Comparison of ENCODE assay signal across 24 mouse cellular contexts in genomic region chr11:79128233-79128632, GRCm38 (mm10). TPM values are rescaled to one million over a fixed set of nuclear protein-coding genes. Genes with fewer than 3 reads are reported as not detected.
A peak's percentile ranks its signal among the peaks of the same experiment; 100 is the strongest.
DNase-seq lines count a peak whose midpoint lies in the region; TF ChIP-seq lines count a peak whose summit lies in the region.
"Had no signal": no experiment of that assay in that cellular context is flagged by ENCODE, and none has a peak within 500 bp of the region (broad histone marks: within the 10 kb centered on the region; RNA-seq: fewer than 3 reads in every experiment).

No protein-coding gene starts in this region.

- H3K27ac ChIP-seq in ES-E14 (ENCODE audit: insufficient read depth, low read depth, low read length, poor library complexity, severe bottlenecking): peak overlapping the region; percentile 46; the same call in 1 of the 2 replicates
- no peak overlapping the region for H3K27ac ChIP-seq in forebrain, embryonic 10.5 days
- H3K27ac ChIP-seq: embryonic facial prominence, embryonic 12.5 days; embryonic facial prominence, embryonic 15.5 days; forebrain, embryonic 12.5 days; forebrain, embryonic 15.5 days; hindbrain, embryonic 12.5 days; hindbrain, embryonic 15.5 days; intestine, embryonic 15.5 days had no signal

- H3K4me3 ChIP-seq in E14TG2a.4 (replicated peaks; ENCODE audit: low read length) (peak overlapping the region; percentile 35; the same call in 1 of the 2 replicates), ES-E14 (ENCODE audit: insufficient read depth in 1 of 2, low read depth in 1 of 2, low read length in 2 of 2, poor library complexity in 1 of 2, severe bottlenecking in 1 of 2) (no peak overlapping the region)
- H3K4me3 ChIP-seq in forebrain, embryonic 10.5 days: no peak overlapping the region
- H3K4me3 ChIP-seq: embryonic facial prominence, embryonic 12.5 days; embryonic facial prominence, embryonic 15.5 days; forebrain, embryonic 12.5 days; forebrain, embryonic 15.5 days; hindbrain, embryonic 12.5 days; hindbrain, embryonic 15.5 days; intestine, embryonic 15.5 days had no signal

- 89% methylated on average over 7 of the region's 7 CpGs for WGBS in forebrain, embryonic 10.5 days

- H3K36me3 ChIP-seq in E14TG2a.4 (ENCODE audit: insufficient read depth, low read length) (no peaks in the 10 kb centered on the region), ES-E14 (ENCODE audit: control insufficient read depth, insufficient read depth, low read length, poor library complexity, severe bottlenecking) (no peaks in the 10 kb centered on the region)
- H3K36me3 ChIP-seq in forebrain, embryonic 10.5 days (replicated peaks): no peaks in the 10 kb centered on the region
- H3K36me3 ChIP-seq: embryonic facial prominence, embryonic 12.5 days; embryonic facial prominence, embryonic 15.5 days; forebrain, embryonic 12.5 days; forebrain, embryonic 15.5 days; hindbrain, embryonic 12.5 days; hindbrain, embryonic 15.5 days; intestine, embryonic 15.5 days had no signal

- 0 out of 2 replicates have a peak overlapping the region, but pooled peaks have one; percentile 5 for H3K9ac ChIP-seq in ES-E14 (ENCODE audit: insufficient read depth, low read depth, low read length, poor library complexity, severe bottlenecking)
- H3K9ac ChIP-seq: embryonic facial prominence, embryonic 12.5 days; embryonic facial prominence, embryonic 15.5 days; forebrain, embryonic 12.5 days; forebrain, embryonic 15.5 days; hindbrain, embryonic 12.5 days; hindbrain, embryonic 15.5 days; intestine, embryonic 15.5 days had no signal

- peaks cover 83% of the 10 kb centered on the region for H3K4me1 ChIP-seq in E14TG2a.4 (replicated peaks; ENCODE audit: low read depth, low read length)
- peaks cover 0 to 25% of the 10 kb centered on the region in 2 experiments; a peak in 3 of 4 replicates for H3K4me1 ChIP-seq in ES-E14 (ENCODE audit: control insufficient read depth in 2 of 2, insufficient read depth in 2 of 2, low read length in 2 of 2, poor library complexity in 1 of 2)
- H3K4me1 ChIP-seq in forebrain, embryonic 10.5 days: peaks cover 25% of the 10 kb centered on the region; the same call in 1 of the 2 replicates
- H3K4me1 ChIP-seq: forebrain, embryonic 12.5 days; forebrain, embryonic 15.5 days; hindbrain, embryonic 15.5 days had no signal

- in situ Hi-C loops in ES-E14 (cut with MboI; ENCODE audit: low sequenced_read_pairs in 2 of 2, unreplicated experiment in 2 of 2): no loop called here

- DNase-seq in CD4-positive helper T cell, adult 2 months (ENCODE audit: low read depth, low spot score): peak; percentile 28
- DNase-seq in ES-E14 (ENCODE audit: low read depth, low spot score): peak; percentile 40
- peak; percentile 44 for DNase-seq in induced T-regulatory cell, adult 2 months (ENCODE audit: low read depth)
- DNase-seq in spleen, adult 18-20 months: no peak
- no peak for DNase-seq in layer of hippocampus, postnatal 36 days
- DNase-seq in forebrain, embryonic 10.5 days (ENCODE audit: extremely low spot score, low spot score): no peak
- DNase-seq: adrenal gland, postnatal 10 days; adrenal gland, postnatal 36 days; B cell, adult 2 months; cerebellum, adult 18-20 months; cerebellum, adult 9-10 months; cerebellum, postnatal 14 days; gastrocnemius, postnatal 10 days; gastrocnemius, postnatal 36 days; heart, adult 11 months; kidney, adult 11 months had no signal

- no peak for TF ChIP-seq CTCF in E14TG2a.4 (conservative IDR thresholded peaks at IDR 0.05; ENCODE audit: low read length)

- H3K27me3 ChIP-seq in E14TG2a.4 (ENCODE audit: insufficient read depth, low read length): no peaks in the 10 kb centered on the region
- H3K27me3 ChIP-seq in forebrain, embryonic 10.5 days (ENCODE audit: poor library complexity, severe bottlenecking): no peaks in the 10 kb centered on the region
- H3K27me3 ChIP-seq: embryonic facial prominence, embryonic 12.5 days; embryonic facial prominence, embryonic 15.5 days; forebrain, embryonic 12.5 days; forebrain, embryonic 15.5 days; hindbrain, embryonic 12.5 days; hindbrain, embryonic 15.5 days; intestine, embryonic 15.5 days had no signal

- H3K9me3 ChIP-seq in E14TG2a.4 (ENCODE audit: low read length) (0 out of 2 replicates have a peak, but pooled peaks cover 3% of the 10 kb centered on the region), ES-E14 (ENCODE audit: control insufficient read depth, insufficient read depth, low read depth, low read length) (no peaks in the 10 kb centered on the region)
- H3K9me3 ChIP-seq in forebrain, embryonic 10.5 days: no peaks in the 10 kb centered on the region
- H3K9me3 ChIP-seq: embryonic facial prominence, embryonic 15.5 days; forebrain, embryonic 12.5 days; forebrain, embryonic 15.5 days; hindbrain, embryonic 12.5 days; hindbrain, embryonic 15.5 days; intestine, embryonic 15.5 days had no signal

TF ChIP-seq in ES-E14, 5 proteins besides CTCF, POLR2A, EP300 and RAD21:
- no peak for TF ChIP-seq ZC3H11A (IDR thresholded peaks at IDR 0.05; ENCODE audit: borderline replicate concordance, low read depth, low read length)
- TF ChIP-seq HCFC1 (IDR thresholded peaks at IDR 0.05; ENCODE audit: borderline replicate concordance, insufficient read depth, low read length): no peak
- TF ChIP-seq MAFK (IDR thresholded peaks at IDR 0.05; ENCODE audit: insufficient read depth, low read depth, low read length): no peak
- TF ChIP-seq CHD2 (IDR thresholded peaks at IDR 0.05; ENCODE audit: low read depth, low read length): no peak
- no peak for TF ChIP-seq ZNF384 (IDR thresholded peaks at IDR 0.05; ENCODE audit: low read depth, low read length)

RNA-seq across cellular contexts. Expression of gene Ksr1, which starts 18.0 kb away (rescaled TPM):
- 10.7 and 11.3 TPM in 2 replicates for total RNA-seq in ES-E14 (2012; rRNA removed)
- total RNA-seq in layer of hippocampus, postnatal 36 days (2021): 100 to 1,000 TPM; 183 to 261 TPM
- 1.9 and 2.8 TPM in 2 replicates for polyA plus RNA-seq in forebrain, embryonic 10.5 days (2016; fragmentation: Nextera tagmentation; extraction: Ambion mirVana)

Comparison
In these comparisons a context has a peak if more than half of its experiments do, and no peak if none do; other contexts are left out.
1. DNase-seq: peak in CD4-positive helper T cell, adult 2 months (single experiment), ES-E14 (single experiment) and induced T-regulatory cell, adult 2 months (single experiment); none in spleen, adult 18-20 months (0 of 2), layer of hippocampus, postnatal 36 days (0 of 2) and forebrain, embryonic 10.5 days (single experiment).
2. RNA of gene Ksr1, which starts 18.0 kb away (total RNA-seq): 183 to 261 TPM in layer of hippocampus, postnatal 36 days; 10.7 to 11.3 TPM in ES-E14; every median in the first group is over 10 times any median in the second.